Mouse (Mus musculus) testis, adult 2 months (tissue): ENCODE measurements around the gene Sez6l.

Experiments used
- CTCF ChIP-seq: fragments of 200-500 bp; IDR thresholded peaks from 2 replicates; pipeline ENCODE4 v1.5.1; 2012; ENCODE audit warnings: low read depth, mild to moderate bottlenecking, inconsistent platforms, low read length, moderate library complexity; ENCODE audit not compliant: control insufficient read depth, insufficient read depth, insufficient replicate concordance
- POLR2A ChIP-seq: fragments of 200-500 bp; IDR thresholded peaks from 2 replicates; pipeline ENCODE4 v1.6.1; 2012; ENCODE audit warnings: low read depth, mild to moderate bottlenecking, inconsistent platforms, low read length, moderate library complexity; ENCODE audit not compliant: control insufficient read depth

DNA sequence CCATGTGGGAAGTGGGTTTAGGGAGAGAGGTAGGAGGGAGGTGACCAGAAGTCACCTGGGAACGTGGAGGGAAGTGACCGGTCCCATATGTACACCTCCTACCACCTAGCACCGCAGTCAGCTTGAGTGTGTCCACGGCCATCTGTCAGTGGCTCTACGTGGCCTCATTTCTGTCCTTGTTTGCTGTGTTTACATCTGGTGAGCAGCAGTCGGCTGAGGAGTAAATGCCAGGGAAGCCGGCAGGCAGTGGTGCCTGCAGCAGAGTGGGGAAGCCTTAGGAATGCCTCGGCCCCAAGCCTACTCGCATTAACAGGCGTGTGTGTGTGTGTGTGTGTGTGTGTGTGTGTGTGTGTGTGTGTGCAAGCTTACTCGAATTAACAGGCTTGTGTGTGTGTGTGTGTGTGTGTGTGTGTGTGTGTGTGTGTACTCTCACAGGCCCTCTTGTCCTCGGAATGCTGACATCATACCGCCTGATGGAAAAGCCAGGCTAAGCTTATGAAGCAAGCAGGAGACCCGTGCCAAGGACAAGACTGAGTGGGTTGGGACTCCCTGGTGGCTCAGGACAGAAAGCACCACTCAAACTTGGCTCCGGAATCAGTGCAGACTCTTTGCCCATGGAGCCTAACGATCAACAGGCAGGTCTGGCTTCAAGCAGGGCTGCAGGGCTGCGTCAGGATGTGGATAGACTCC is 194.2 kb downstream of the Sez6l start:
- TF ChIP-seq CTCF (no peak), POLR2A (no peak)
